Mouse (Mus musculus): ENCODE results near the gene Zbtb38. TPM values are rescaled to one million over a fixed set of nuclear protein-coding genes. Genes with fewer than 3 reads are reported as not detected.
"Not testable (repeated sequence)": the region's sequence is repeated elsewhere in the genome, so short reads cannot be mapped to it uniquely, and the experiment has no call there.

Gene Zbtb38
- total RNA-seq, 2 experiments from 2014 or later, result 42.4 to 45.3 TPM

- DNase-seq (ENCODE audit: low spot score in 2 of 2), result no peak
These were observed 103.3 kb downstream of the Zbtb38 start for GRCm38 (mm10) chr9:96649362-96649761.

- DNase-seq (ENCODE audit: low spot score in 2 of 2), result no peak
These were observed 105.8 kb downstream of the Zbtb38 start for GRCm38 (mm10) chr9:96646668-96647295.

- DNase-seq (ENCODE audit: low spot score in 2 of 2), result no peak
These were observed 107.8 kb downstream of the Zbtb38 start for GRCm38 (mm10) chr9:96644840-96645239.

GRCm38 (mm10) chr9:96644002-96644401 lies 108.6 kb downstream of the Zbtb38 start:
- not testable (repeated sequence) for DNase-seq (ENCODE audit: low spot score in 2 of 2)

- DNase-seq (ENCODE audit: low spot score in 2 of 2), result peak; percentile 41 to 75
These were observed 113.2 kb downstream of the Zbtb38 start for GRCm38 (mm10) chr9:96639451-96639850.

- no peak for DNase-seq (ENCODE audit: low spot score in 2 of 2)
These were observed 114.1 kb downstream of the Zbtb38 start for GRCm38 (mm10) chr9:96638508-96638907.

GRCm38 (mm10) chr9:96637157-96637548 lies 115.5 kb downstream of the Zbtb38 start:
- no peak for DNase-seq (ENCODE audit: low spot score in 2 of 2)

- no peak for DNase-seq (ENCODE audit: low spot score in 2 of 2)
These were observed 116.0 kb downstream of the Zbtb38 start for GRCm38 (mm10) chr9:96636423-96637156.

- DNase-seq (ENCODE audit: low spot score in 2 of 2), result no peak
These were observed 116.7 kb downstream of the Zbtb38 start for GRCm38 (mm10) chr9:96635899-96636298.

GRCm38 (mm10) chr9:96635176-96635575 lies 117.5 kb downstream of the Zbtb38 start:
- no peak for DNase-seq (ENCODE audit: low spot score in 2 of 2)

- DNase-seq (ENCODE audit: low spot score in 2 of 2), result no peak
These were observed 118.9 kb downstream of the Zbtb38 start for GRCm38 (mm10) chr9:96633771-96634170.

Other genes with a start within 250 kb of the Zbtb38 start
- under 1 TPM; 0.38 to 0.81 TPM for gene Gm28729, start 227.6 kb downstream of the Zbtb38 start, total RNA-seq (2021)
- 10 to 100 TPM; 27.6 to 28.6 TPM for gene Rasa2, start 121.2 kb downstream of the Zbtb38 start, total RNA-seq (2021)
- 10 to 100 TPM; 14.5 to 16.3 TPM for gene Pxylp1, start 139.8 kb upstream of the Zbtb38 start, total RNA-seq (2021)